Mouse (Mus musculus) layer of hippocampus, adult 9-10 months (tissue): ENCODE results near the gene Gm20661.

Experiments
- DNase-seq: peaks from one replicate; pipeline ENCODE4 v3.0.0; 2022; ENCODE audit warnings: low spot score

Gm20661 gene

DNA sequence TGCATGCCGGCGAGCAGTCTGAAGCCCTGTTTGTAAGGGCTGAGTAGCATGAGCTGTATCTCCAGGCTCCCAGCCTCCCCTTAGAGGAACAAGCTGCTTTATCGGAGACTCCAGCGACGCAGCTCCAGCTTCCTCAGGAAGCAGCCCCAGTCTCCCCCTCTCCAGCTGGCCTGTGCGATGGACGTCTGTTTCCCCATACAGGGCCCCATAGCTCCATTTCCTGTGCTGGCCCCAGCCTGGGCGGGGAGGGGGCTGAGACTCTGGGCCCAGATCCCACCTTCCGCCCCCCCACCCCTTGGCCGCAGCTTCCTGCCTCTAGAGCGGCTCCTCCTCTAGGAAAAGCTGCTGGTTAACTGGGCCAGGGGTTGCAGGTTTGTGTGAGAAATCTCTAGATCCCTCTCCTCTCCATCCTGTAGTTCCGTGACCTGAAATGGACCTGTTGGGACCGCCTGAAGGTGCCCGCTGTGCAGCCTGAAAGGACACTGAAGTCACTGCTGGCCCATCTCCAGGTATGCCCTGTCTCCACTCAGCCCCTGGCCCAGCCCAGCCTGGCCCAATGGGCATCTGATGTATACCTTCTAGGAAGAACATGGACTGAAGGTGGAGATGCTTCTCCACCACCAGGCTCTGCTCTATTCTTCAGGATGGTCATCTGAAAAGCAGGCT is at the start of gene Gm20661:
Gene Gm20661 (plus strand): TSS at position 378 of the 666 bp plus-strand sequence.
- DNase-seq: no peak

GRCm38 (mm10) chr9:107934146-107934545 is 48.7 kb upstream of the Gm20661 start:
- no peak for DNase-seq

- DNase-seq: no peak
These were observed 47.5 kb upstream of the Gm20661 start, which contains the start of gene Camkv for GRCm38 (mm10) chr9:107935374-107935773. Camkv (plus strand) TSS chr9:107935674.

GRCm38 (mm10) chr9:107935790-107936214 is 47.1 kb upstream of the Gm20661 start:
- DNase-seq: no peak

- DNase-seq: no peak
These were observed 46.5 kb upstream of the Gm20661 start for GRCm38 (mm10) chr9:107936215-107936822.

GRCm38 (mm10) chr9:107936831-107937230 is 46.0 kb upstream of the Gm20661 start:
- no peak for DNase-seq

DNA sequence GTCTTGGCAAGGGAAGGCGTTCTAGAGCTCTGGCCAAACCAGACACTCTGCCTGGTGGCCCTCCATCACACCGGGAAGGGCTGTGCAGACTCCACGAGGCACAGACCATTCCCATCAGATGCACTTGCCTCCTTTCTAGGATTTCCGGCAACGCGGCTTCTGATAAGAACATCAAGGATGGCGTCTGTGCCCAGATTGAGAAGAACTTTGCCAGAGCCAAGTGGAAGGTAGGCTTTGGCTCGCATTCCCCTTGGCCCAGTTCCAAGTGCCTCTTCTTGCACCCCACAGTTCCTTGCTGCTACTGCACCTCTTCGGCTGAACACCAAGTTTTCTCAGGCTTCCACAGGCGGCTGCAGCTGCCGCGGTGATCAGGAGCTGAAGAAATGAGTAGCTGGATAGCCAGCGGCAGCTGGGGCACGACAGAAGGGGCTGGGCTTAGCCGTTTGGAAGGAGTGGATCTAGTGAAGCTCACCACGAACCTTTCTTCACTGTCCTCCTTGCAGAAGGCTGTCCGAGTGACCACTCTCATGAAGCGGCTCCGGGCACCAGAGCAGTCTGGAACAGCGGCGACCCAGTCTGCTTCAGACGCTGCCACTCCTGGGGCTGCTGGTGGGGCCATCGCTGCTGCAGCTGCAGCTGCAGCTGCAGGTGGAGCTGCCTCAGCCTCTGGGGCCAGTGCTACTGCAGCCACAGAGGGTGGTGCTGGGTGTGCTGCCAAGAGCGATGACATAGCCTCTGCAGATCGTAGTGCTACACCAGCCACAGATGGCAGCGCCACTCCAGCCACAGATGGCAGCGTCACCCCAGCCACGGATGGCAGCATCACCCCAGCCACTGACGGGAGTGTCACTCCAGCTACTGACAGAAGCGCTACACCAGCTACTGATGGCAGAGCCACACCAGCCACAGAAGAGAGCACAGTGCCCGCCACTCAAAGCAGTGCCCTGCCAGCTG is 35.3 kb upstream of the Gm20661 start:
- DNase-seq: no peak

DNA sequence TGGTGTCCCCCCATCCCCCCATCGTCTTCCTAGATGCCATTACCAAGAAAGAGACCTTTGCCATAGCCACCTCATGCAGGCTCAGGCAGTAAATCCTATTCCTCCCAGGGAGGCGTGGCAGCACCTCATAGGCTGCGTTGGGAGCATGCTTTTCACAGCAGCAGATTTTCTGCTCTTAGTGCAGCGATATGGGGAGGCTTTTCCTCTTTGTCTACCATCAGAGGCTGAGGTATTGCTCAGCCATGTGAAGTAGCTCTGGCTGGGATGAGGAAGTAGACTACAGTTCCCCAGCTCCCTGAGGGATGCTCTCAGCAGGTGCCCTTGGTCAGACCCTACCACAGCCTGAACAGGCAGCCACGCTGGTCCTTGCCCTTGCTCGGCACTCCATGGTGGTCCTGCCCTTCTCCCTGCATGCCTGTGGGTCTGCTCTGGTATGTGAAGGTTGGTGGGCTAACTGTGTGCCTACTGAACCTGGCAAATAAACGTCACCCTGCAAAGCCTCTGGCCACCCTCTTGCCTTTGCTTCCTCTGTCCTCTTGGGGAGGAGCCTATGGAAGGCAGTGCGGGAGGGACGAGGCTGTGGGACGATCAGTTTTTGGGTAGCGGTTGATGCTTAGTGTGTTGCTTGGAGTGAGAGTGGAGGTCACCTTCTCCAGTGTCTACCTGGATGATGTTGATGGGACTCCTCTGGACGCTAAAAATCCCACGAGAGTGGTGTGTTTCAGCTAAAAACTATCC is 33.5 kb upstream of the Gm20661 start:
- DNase-seq: no peak

DNA sequence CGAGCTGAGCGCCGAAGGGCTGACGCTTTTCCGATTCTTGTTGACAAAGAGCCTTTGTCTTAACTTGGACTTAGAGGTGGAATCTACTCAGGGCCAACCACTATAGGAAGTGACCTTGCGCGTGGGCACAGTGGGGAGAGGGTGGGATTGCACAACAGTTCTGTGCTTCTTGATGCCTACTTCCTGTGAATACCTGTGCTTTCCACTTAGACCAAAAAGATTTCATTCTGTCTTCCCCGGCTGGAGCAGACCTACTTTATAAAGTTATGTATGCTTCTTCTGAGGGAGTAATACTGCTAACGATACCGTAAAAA is 33.0 kb upstream of the Gm20661 start, which contains the start of gene Traip:
Gene Traip (plus strand): TSS at position 215 of the 314 bp plus-strand sequence.
- DNase-seq: no peak

DNA sequence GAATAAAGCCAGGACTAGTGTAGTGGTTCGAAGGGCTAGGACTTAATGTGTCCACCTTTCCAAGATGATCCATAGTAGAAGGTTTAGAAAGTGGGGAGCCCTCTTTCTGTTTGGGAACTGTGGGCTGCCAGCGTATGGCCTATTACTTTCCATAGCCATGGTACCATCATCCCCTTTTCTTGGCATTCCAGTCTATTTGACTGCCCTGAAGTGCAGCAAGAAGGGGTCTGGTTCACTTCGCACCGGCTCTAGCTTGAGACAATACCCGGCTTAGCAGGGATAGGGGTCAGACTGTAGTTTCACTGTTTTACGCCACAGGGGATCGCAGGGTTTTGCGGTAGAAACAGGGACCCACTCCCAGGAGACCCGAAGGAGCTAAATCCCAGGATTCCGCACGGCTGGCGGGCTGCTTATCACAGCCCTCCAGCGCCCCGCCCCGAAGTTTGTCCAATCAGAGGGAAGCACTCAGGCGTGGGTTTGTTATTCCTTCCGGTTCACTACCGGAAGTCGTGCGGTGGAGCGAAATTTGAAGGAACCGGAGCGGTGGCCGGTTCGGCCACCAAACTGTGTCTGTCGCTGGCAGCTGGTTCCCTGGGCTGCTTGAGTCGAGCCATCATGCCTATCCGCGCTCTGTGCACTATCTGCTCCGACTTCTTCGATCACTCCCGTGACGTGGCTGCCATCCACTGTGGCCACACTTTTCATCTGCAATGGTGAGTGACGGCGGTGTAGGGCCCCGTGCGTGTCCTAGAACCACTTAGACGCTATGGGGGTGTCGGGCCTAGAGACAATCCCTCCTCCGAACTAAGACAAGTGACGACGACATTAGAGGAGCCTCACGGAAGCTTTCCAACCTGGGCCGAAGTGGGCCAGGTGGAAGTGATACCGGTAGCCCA is 32.1 kb upstream of the Gm20661 start:
- DNase-seq: peak; percentile 77

GRCm38 (mm10) chr9:107955613-107956289 is 27.1 kb upstream of the Gm20661 start:
- no peak for DNase-seq

- no peak for DNase-seq
These were observed 25.7 kb upstream of the Gm20661 start for GRCm38 (mm10) chr9:107957141-107957540.

GRCm38 (mm10) chr9:107959896-107960295 is 23.0 kb upstream of the Gm20661 start:
- DNase-seq: no peak

- DNase-seq: no peak
These were observed 21.9 kb upstream of the Gm20661 start for GRCm38 (mm10) chr9:107960928-107961327.

DNA sequence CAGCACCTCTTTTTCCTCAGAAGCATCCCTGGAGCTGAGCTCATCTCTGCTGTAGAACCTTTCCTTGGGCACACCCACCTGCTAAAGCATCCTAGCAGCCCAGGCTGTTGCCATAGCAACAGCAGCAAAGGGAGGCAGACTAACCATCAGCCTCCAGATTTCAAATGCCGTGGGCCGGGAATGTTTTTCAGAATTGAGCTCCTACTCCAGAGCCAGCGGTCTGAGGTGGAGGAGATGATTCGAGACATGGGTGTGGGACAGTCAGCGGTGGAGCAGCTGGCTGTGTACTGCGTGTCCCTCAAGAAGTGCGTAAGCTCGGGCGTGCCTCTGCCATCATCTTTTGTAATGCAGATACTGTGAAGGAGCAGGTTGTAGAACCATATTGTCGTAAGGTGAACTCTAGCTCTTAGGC is 21.5 kb upstream of the Gm20661 start:
- no peak for DNase-seq

- DNase-seq: peak; percentile 58
These were observed 21.0 kb upstream of the Gm20661 start for GRCm38 (mm10) chr9:107961881-107962280.

DNA sequence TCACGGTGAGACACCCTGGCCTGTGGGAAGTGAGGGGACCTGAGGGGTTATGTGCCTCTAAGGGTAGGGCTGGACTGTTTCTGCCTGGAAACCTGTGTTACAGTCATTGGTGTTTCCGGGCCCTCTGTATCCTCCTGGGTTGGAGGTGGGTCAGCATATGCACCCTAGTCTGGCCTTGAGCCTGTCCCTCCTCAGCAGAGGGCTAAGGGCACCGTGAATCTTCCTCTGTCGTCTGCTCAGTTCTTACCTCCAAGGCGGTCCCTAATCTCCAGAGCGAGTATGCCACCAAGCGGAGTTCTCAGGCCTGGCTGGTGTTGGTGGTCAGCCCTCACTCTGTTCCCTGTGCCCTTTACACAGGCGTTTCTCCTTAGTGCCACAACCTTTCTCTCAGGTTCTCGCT is 19.9 kb upstream of the Gm20661 start:
- DNase-seq: no peak

- DNase-seq: no peak
These were observed 19.2 kb upstream of the Gm20661 start for GRCm38 (mm10) chr9:107963700-107964099.

- DNase-seq: no peak
These were observed 18.2 kb upstream of the Gm20661 start for GRCm38 (mm10) chr9:107964681-107965080.

DNA sequence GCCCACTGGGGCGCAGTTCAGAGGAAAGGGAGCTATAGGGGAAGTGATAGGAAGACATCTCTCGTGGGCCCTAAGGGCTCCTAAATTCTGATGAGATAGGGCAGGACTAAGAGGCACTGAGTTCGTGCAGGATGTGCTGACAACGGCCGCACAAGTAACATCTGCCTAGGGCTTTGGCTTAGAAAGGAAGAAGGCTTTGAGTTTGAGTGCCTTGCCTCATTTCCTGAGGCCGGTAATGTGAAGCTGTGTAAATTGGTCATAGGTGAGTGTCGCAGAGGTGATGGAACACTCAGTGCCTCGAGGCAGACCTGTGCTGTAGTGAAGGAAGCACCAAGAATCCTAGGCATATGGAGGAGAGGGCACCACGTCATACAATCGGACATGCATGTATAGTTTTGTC is 16.2 kb upstream of the Gm20661 start:
- no peak for DNase-seq
